Mouse (Mus musculus) CH12.LX (cell line): ENCODE results near the gene Bnipl. TPM values are rescaled to one million over a fixed set of nuclear protein-coding genes. Genes with fewer than 3 reads are reported as not detected.

Source experiments
- DNase-seq: peaks from one replicate; pipeline ENCODE4 v3.0.0-alpha.2; 2013; ENCODE audit errors: extremely low read depth
- H3K27ac ChIP-seq: 2 replicates; pipeline ENCODE4 v1.5.1; 2012; ENCODE audit warnings: low read depth, mild to moderate bottlenecking, control low read depth, moderate library complexity; ENCODE audit not compliant: insufficient read depth
- H3K27me3 ChIP-seq: replicated peaks from 2 replicates; pipeline ENCODE3; 2012; ENCODE audit warnings: inconsistent platforms
- H3K36me3 ChIP-seq, 2 experiments: replicated peaks in 1 of 2; 2 replicates each; pipeline versions ENCODE3 to v1.6.1; 2012; ENCODE audit warnings: inconsistent platforms in 1 of 2, low read length in 1 of 2, mild to moderate bottlenecking in 1 of 2, mixed read lengths in 1 of 2, moderate library complexity in 1 of 2; ENCODE audit not compliant: control insufficient read depth in 1 of 2, insufficient read depth in 1 of 2
- H3K4me1 ChIP-seq, 2 experiments: 2 replicates each; pipeline ENCODE4 v1.6.1; 2012; ENCODE audit warnings: inconsistent platforms in 1 of 2, moderate library complexity in 1 of 2; ENCODE audit not compliant: insufficient read depth in 2 of 2, control insufficient read depth in 1 of 2
- H3K4me2 ChIP-seq: 2 replicates; pipeline ENCODE4 v1.6.1; 2012; ENCODE audit warnings: low read depth, mild to moderate bottlenecking, control low read depth; ENCODE audit not compliant: poor library complexity, insufficient read depth, severe bottlenecking
- H3K4me3 ChIP-seq, 3 experiments: fragments of 150-350 bp in 1 of 3; sonication (generic) in 1 of 3; replicated peaks in 1 of 3; 2 replicates each; pipeline versions ENCODE3 to v1.5.1; 2011 to 2012; ENCODE audit warnings: low read depth in 2 of 3, low read length in 2 of 3, mild to moderate bottlenecking in 2 of 3, moderate library complexity in 2 of 3, control low read depth in 1 of 3, improper control_type of control experiment in 1 of 3, inconsistent platforms in 1 of 3, mixed read lengths in 1 of 3; ENCODE audit not compliant: poor library complexity in 1 of 3
- H3K79me2 ChIP-seq: replicated peaks from 2 replicates; pipeline ENCODE4 v1.6.1; 2012; ENCODE audit warnings: mild to moderate bottlenecking, moderate library complexity; ENCODE audit not compliant: control insufficient read depth, poor library complexity, insufficient read depth, severe bottlenecking; ENCODE audit errors: extremely low read depth
- H3K9ac ChIP-seq: 2 replicates; pipeline ENCODE4 v1.6.1; 2012; ENCODE audit warnings: low read depth, mild to moderate bottlenecking, control low read depth, moderate library complexity; ENCODE audit not compliant: insufficient read depth
- H3K9me3 ChIP-seq: replicated peaks from 2 replicates; pipeline ENCODE3; 2012; ENCODE audit warnings: low read length, inconsistent platforms, mixed read lengths
- BHLHE40 ChIP-seq: IDR thresholded peaks from 2 replicates; pipeline ENCODE4 v1.6.1; 2011; ENCODE audit warnings: mild to moderate bottlenecking, low read depth, low read length, improper control_type of control experiment
- CHD1 ChIP-seq: IDR thresholded peaks from 2 replicates; pipeline ENCODE4 v1.6.1; 2012; ENCODE audit warnings: low read depth, low read length, improper control_type of control experiment, inconsistent platforms
- E2F4 ChIP-seq: IDR thresholded peaks from 2 replicates; pipeline ENCODE4 v1.6.1; 2011; ENCODE audit warnings: low read depth, low read length, improper control_type of control experiment; ENCODE audit not compliant: insufficient replicate concordance
- HCFC1 ChIP-seq: IDR thresholded peaks from 2 replicates; pipeline ENCODE4 v1.6.1; 2012; ENCODE audit warnings: low read depth, mild to moderate bottlenecking, inconsistent platforms, low read length, improper control_type of control experiment
- IRF4 ChIP-seq: IDR thresholded peaks from 2 replicates; pipeline ENCODE4 v1.6.1; 2014; ENCODE audit warnings: low read depth, mild to moderate bottlenecking, inconsistent platforms, low read length, improper control_type of control experiment
- JUN ChIP-seq: IDR thresholded peaks from 2 replicates; pipeline ENCODE4 v1.6.1; 2011; ENCODE audit warnings: low read depth, mild to moderate bottlenecking, low read length, improper control_type of control experiment, moderate library complexity; ENCODE audit not compliant: insufficient read depth
- JUND ChIP-seq: conservative IDR thresholded peaks from 2 replicates; pipeline ENCODE4 v1.6.1; 2011; ENCODE audit warnings: low read depth, low read length, improper control_type of control experiment
- MAFK ChIP-seq: IDR thresholded peaks from 2 replicates; pipeline ENCODE4 v1.6.1; 2011; ENCODE audit warnings: low read length, improper control_type of control experiment; ENCODE audit not compliant: insufficient replicate concordance
- MAX ChIP-seq: IDR thresholded peaks from 2 replicates; pipeline ENCODE4 v1.6.1; 2011; ENCODE audit warnings: low read length, improper control_type of control experiment
- MAZ ChIP-seq: IDR thresholded peaks from 2 replicates; pipeline ENCODE4 v1.6.1; 2012; ENCODE audit warnings: low read depth, mild to moderate bottlenecking, inconsistent platforms, low read length, improper control_type of control experiment, moderate library complexity
- MEF2A ChIP-seq: IDR thresholded peaks from 2 replicates; pipeline ENCODE4 v1.6.1; 2014; ENCODE audit warnings: low read depth, mild to moderate bottlenecking, inconsistent platforms, low read length, improper control_type of control experiment, borderline replicate concordance
- NELFE ChIP-seq: IDR thresholded peaks from 2 replicates; pipeline ENCODE4 v1.6.1; 2011; ENCODE audit warnings: low read depth, low read length, improper control_type of control experiment
- NRF1 ChIP-seq: IDR thresholded peaks from 2 replicates; pipeline ENCODE4 v1.6.1; 2014; ENCODE audit warnings: low read depth, mild to moderate bottlenecking, inconsistent platforms, low read length, improper control_type of control experiment, moderate library complexity
- RCOR1 ChIP-seq: conservative IDR thresholded peaks from 2 replicates; pipeline ENCODE4 v1.6.1; 2012; ENCODE audit warnings: low read depth, mild to moderate bottlenecking, inconsistent platforms, low read length, improper control_type of control experiment
- SMC3 ChIP-seq: IDR thresholded peaks from 2 replicates; pipeline ENCODE4 v1.6.1; 2011; ENCODE audit warnings: low read depth, low read length, improper control_type of control experiment
- TCF12 ChIP-seq: IDR thresholded peaks from 2 replicates; pipeline ENCODE4 v1.6.1; 2014; ENCODE audit warnings: low read depth, mild to moderate bottlenecking, inconsistent platforms, low read length, improper control_type of control experiment
- UBTF ChIP-seq: IDR thresholded peaks from 2 replicates; pipeline ENCODE4 v1.6.1; 2012; ENCODE audit warnings: low read depth, mild to moderate bottlenecking, inconsistent platforms, low read length, improper control_type of control experiment, moderate library complexity
- ZNF384 ChIP-seq: IDR thresholded peaks from 2 replicates; pipeline ENCODE4 v1.6.1; 2012; ENCODE audit warnings: low read depth, low read length, improper control_type of control experiment, inconsistent platforms
- dilution Hi-C: fragments of 300-500 bp; cut with MboI; formaldehyde crosslinking; loops from 2 replicates; pipeline ENCODE4 v1.14.3; 2020; ENCODE audit warnings: low sequenced_read_pairs; ENCODE audit not compliant: extremely low pct_unique_long_range_greater_than_20kb, extremely low pct_ligation_motif_present
- in situ Hi-C: fragments of 300-500 bp; cut with MboI; formaldehyde crosslinking; loops from 3 replicates; pipeline ENCODE4 v1.14.3; 2019; ENCODE audit warnings: low sequenced_read_pairs, low pct_ligation_motif_present, low pct_unique_long_range_greater_than_20kb, mixed read lengths
- polyA plus RNA-seq: library from polyadenylated mRNA; unstranded; fragments of >175 nt; gene quantifications from 2 replicates; pipeline ENCODE4 v1.2.1, GENCODE M21; 2012; ENCODE audit warnings: low read depth; ENCODE audit not compliant: insufficient read length
- total RNA-seq, 2 experiments: library from RNA; depleted of rRNA; stranded (reverse); fragments of 300-350 nt in 1 of 2; fragments of >200 nt in 1 of 2; gene quantifications; 2 replicates each; pipeline ENCODE4 v1.2.3; 2012 to 2014

The Bnipl gene
- total and polyA plus RNA-seq, 3 experiments = 0.33 TPM; not detected in 2

DNA sequence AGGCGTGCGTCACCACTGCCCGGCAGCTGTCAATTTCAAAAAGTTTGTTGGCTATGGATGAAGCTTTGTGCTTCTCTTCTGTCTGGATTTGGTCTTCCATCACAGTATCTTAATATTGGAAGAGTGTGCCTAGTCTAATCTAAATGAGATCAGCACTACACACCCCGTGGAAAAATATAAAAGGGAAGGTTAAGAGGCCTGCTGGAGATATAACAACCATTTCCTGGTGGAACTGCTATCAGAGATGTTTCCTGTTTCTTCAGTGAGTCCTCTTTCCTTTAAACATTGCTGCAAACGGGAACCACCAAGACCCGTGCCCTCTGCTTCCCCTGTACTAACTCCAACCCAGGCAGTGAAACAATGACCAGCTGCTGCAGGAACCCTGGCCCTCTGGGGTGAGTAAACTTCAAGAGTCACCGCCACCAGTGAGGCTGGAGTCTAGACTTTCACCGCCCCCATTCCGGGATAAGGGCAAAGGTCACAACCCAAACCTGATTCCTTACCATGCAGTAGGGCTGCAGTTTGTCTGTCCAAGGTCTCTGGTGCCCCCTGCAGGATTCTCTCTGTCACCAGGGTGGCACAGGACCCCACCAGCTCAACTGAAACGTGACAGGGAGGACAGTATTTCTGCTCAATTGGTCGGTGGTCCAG is 12.2 kb upstream of the Bnipl start (continued):
- no peak for TF ChIP-seq NELFE
- no peak for TF ChIP-seq ZNF384
- TF ChIP-seq E2F4 = no peak

DNA sequence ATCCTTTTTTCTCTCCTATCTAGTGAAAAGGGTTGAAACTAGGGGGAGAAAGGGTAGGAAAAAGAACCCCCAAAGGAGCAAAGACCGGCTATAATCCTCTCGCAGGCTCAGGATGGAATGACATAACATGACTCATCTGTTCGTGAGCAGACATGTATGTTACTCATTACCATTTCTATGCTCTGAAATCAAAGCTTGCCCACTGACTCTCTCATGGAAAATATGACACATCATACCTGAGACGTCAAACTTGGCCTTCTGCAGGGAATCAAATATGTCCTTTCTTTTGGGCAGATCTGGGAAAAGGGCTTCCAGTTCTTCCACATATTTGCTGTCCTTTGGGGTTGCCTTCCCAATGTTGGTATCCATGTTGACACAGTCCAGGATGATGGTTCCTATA is 11.0 kb upstream of the Bnipl start:
- H3K9ac ChIP-seq = no peak overlapping the region
- no peaks in the 10 kb centered on the region for H3K79me2 ChIP-seq
- in situ Hi-C loops (no loop called here), dilution Hi-C loops (no loop called here)
- no peaks in the 10 kb centered on the region for H3K27me3 ChIP-seq
- H3K4me2 ChIP-seq = no peak overlapping the region
- H3K4me3 ChIP-seq = no peak overlapping the region
- peaks cover 2% of the 10 kb centered on the region for H3K9me3 ChIP-seq
- H3K27ac ChIP-seq = no peak overlapping the region
- H3K4me1 ChIP-seq = peaks cover 0 to 12% of the 10 kb centered on the region in 2 experiments; a peak in 1 of 4 replicates
- H3K36me3 ChIP-seq = peaks cover 10 to 60% of the 10 kb centered on the region in 2 experiments
- TF ChIP-seq JUN (peak; percentile 77), JUND (peak; percentile 86), UBTF (no peak)
- no peak for DNase-seq

DNA sequence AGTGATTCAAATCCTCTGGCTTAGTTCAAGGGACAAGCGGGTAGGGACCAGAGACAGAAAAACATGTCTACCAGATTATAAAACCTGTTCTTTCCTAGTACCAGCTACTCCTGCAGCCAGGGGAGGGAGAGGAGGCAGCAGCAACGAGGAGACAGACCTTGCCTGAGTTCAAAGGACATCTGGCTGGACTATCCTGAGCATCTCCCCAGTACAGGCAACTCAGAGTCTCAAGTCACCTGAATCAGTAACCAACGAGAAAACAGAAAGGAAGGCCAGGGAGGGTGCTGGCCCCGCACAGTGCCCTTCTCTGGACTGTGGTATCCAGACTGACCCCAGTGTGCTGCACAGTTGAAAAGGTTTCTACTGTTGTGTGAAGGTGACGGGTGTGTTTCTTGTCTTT is 5.9 kb upstream of the Bnipl start:
- Histone ChIP-seq H3K79me2 (no peaks in the 10 kb centered on the region), H3K27ac (no peak overlapping the region), H3K27me3 (no peaks in the 10 kb centered on the region), H3K36me3 (peaks cover 18 to 62% of the 10 kb centered on the region in 2 experiments), H3K4me3 (no peak overlapping the region), H3K4me2 (no peak overlapping the region), H3K9ac (no peak overlapping the region), H3K9me3 (no peaks in the 10 kb centered on the region), H3K4me1 (peaks cover 0 to 12% of the 10 kb centered on the region in 2 experiments; a peak in 1 of 4 replicates)
- in situ Hi-C loops = loop anchor here (5.0 kb wide), 1 partner anchor 35 kb away; no protein-coding TSS in a partner anchor
- dilution Hi-C loops = no loop called here
- no peak for DNase-seq
- no peak for TF ChIP-seq HCFC1
- no peak for TF ChIP-seq MEF2A
- TF ChIP-seq NELFE = no peak
- TF ChIP-seq MAX = no peak
- no peak for TF ChIP-seq MAFK
- TF ChIP-seq BHLHE40 = no peak
- no peak for TF ChIP-seq IRF4
- TF ChIP-seq TCF12 = no peak
- no peak for TF ChIP-seq RCOR1
- no peak for TF ChIP-seq CHD1
- no peak for TF ChIP-seq NRF1
- no peak for TF ChIP-seq UBTF
- TF ChIP-seq SMC3 = no peak
- TF ChIP-seq MAZ = no peak
